Mouse (Mus musculus) embryonic facial prominence, embryonic 12.5 days (tissue): ENCODE results near the gene Ggta1. TPM values are rescaled to one million over a fixed set of nuclear protein-coding genes. Genes with fewer than 3 reads are reported as not detected.

Experiments
- ATAC-seq: fragments of 200-750 bp; cut with Nextera tagmentation; 2 replicates; pipeline ENCODE4 v1.8.0; 2017; ENCODE audit not compliant: insufficient number of reproducible peaks, insufficient read depth, low FRiP score, low TSS enrichment
- H3K27ac ChIP-seq: fragments of 300-500 bp; sonication (generic); 2 replicates; pipeline ENCODE4 v1.5.1; 2016; ENCODE audit warnings: mild to moderate bottlenecking
- H3K27me3 ChIP-seq: fragments of 300-500 bp; sonication (generic); 2 replicates; pipeline ENCODE4 v1.6.1; 2016; ENCODE audit warnings: mild to moderate bottlenecking, moderate library complexity
- H3K36me3 ChIP-seq: fragments of 300-500 bp; sonication (generic); 2 replicates; pipeline ENCODE4 v1.6.1; 2016; ENCODE audit warnings: mild to moderate bottlenecking
- H3K4me1 ChIP-seq: fragments of 300-500 bp; sonication (generic); 2 replicates; pipeline ENCODE4 v1.6.1; 2016
- H3K4me2 ChIP-seq: fragments of 300-500 bp; sonication (generic); replicated peaks from 2 replicates; pipeline ENCODE4 v1.6.1; 2016; ENCODE audit warnings: mild to moderate bottlenecking, moderate library complexity
- H3K4me3 ChIP-seq: fragments of 300-500 bp; sonication (generic); 2 replicates; pipeline ENCODE4 v1.5.1; 2016; ENCODE audit warnings: mild to moderate bottlenecking
- H3K9ac ChIP-seq: fragments of 300-500 bp; sonication (generic); 2 replicates; pipeline ENCODE4 v1.6.1; 2016; ENCODE audit warnings: mild to moderate bottlenecking, moderate library complexity
- H3K9me3 ChIP-seq: fragments of 300-500 bp; sonication (generic); 2 replicates; pipeline ENCODE4 v1.6.1; 2016; ENCODE audit warnings: mild to moderate bottlenecking, moderate library complexity
- WGBS: fragments of 180-500 bp; shearing (Covaris S2); methylation state at CpG from one replicate; pipeline ENCODE4 v1.1.7; 2016; 5-methylcytosine and 5-hydroxymethylcytosine counted together
- polyA plus RNA-seq: library from polyadenylated mRNA; unstranded; fragments of >200 nt; fragmentation: Nextera tagmentation; extraction: Ambion mirVana; gene quantifications from 2 replicates; pipeline ENCODE4 v1.2.1, GENCODE M21; 2016

The Ggta1 gene
- polyA plus RNA-seq, 1 experiment from 2014 or later, result 10.8 TPM

DNA sequence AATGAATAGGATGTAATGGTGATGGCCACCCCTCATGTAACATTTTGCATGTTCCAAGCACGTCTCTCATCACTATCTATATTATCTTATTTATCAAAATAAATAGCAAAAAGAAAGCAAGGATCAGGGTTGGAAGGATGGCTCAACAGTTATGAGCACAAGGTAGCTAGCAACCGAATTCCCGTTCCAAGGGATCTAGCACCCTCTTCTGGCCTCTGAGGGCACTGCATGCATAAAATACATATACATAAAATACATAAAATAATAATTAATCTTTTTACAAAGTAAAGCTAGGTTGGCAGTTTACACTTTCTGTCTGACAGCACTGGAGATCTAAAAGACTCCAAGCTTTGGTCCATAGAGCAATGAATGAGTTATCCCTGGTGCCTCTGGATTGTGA lies 90.0 kb downstream of the Ggta1 start:
- Histone ChIP-seq H3K27ac (no peak overlapping the region), H3K9ac (no peak overlapping the region), H3K9me3 (no peaks in the 10 kb centered on the region), H3K4me1 (no peaks in the 10 kb centered on the region), H3K27me3 (no peaks in the 10 kb centered on the region), H3K4me3 (no peak overlapping the region), H3K36me3 (no peaks in the 10 kb centered on the region), H3K4me2 (no peak overlapping the region)
- no peak for ATAC-seq
- WGBS, result 10% methylated on average over 3 of the region's 3 CpGs

- ATAC-seq, result no peak
- no peak overlapping the region for H3K9ac ChIP-seq
- no peaks in the 10 kb centered on the region for H3K4me1 ChIP-seq
- no peaks in the 10 kb centered on the region for H3K36me3 ChIP-seq
- no peak overlapping the region for H3K4me3 ChIP-seq
- H3K4me2 ChIP-seq, result no peak overlapping the region
- no peak overlapping the region for H3K27ac ChIP-seq
- H3K27me3 ChIP-seq, result no peaks in the 10 kb centered on the region
- H3K9me3 ChIP-seq, result no peaks in the 10 kb centered on the region
These were observed 92.3 kb downstream of the Ggta1 start for GRCm38 (mm10) chr2:35370686-35371085.

DNA sequence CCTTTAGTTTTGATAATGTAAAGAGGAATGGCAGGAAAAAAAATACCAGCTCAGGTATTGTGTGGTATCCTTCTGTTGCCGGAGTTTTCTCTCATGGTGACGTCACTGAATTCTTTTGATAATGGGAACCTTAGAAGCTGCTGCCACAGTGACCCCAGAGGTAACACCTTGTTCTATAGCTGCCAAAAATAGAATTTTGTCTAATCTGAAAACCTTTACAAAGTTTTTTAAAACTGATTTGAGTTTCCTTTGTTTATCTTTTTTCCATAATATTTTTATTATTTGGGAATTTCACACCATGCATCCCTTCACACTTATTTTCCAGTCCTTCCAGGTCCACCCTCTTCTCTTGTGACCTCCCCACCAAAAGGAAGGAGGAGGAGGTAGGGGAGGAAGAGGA lies 95.4 kb downstream of the Ggta1 start, which contains the start of gene 4930568D16Rik:
Gene 4930568D16Rik, minus strand, starts transcription at position 101 of the 400 bp plus-strand sequence.
- no peaks in the 10 kb centered on the region for H3K9me3 ChIP-seq
- ATAC-seq, result no peak
- H3K9ac ChIP-seq, result no peak within 1 kb of the TSS
- H3K27me3 ChIP-seq, result no peaks in the 10 kb centered on the region
- H3K36me3 ChIP-seq, result no peaks in the 10 kb centered on the region
- H3K4me3 ChIP-seq, result no peak within 1 kb of the TSS
- 81% methylated on average over 2 of the region's 2 CpGs for WGBS
- no peak within 1 kb of the TSS for H3K4me2 ChIP-seq
- no peaks in the 10 kb centered on the region for H3K4me1 ChIP-seq
- no peak within 1 kb of the TSS for H3K27ac ChIP-seq

Other genes with a start within 250 kb of the Ggta1 start
- gene Gsn, start 206.9 kb downstream of the Ggta1 start, polyA plus RNA-seq, result 130 and 133 TPM in 2 replicates
- 24.1 and 25.2 TPM in 2 replicates for gene Stom, start 126.3 kb downstream of the Ggta1 start, polyA plus RNA-seq
- not detected in 2 replicates for gene 4930568D16Rik, start 95.5 kb downstream of the Ggta1 start, polyA plus RNA-seq
- not detected in 2 replicates for gene 4930402F06Rik, start 66.1 kb downstream of the Ggta1 start, polyA plus RNA-seq
- gene Dab2ip, start 95.0 kb upstream of the Ggta1 start, polyA plus RNA-seq, result 61.0 and 73.7 TPM in 2 replicates